Mouse (Mus musculus): ENCODE measurements at regions not wholly inside any gene's neighbourhood (a gene's known extent, or its start where the extent isn't known, plus 50 kb on each side); places are given as distances from the start of the nearest gene placed in this dataset.

GRCm38 (mm10) chr15:50991667-50992066 lies 2893.0 kb upstream of the Gm7489 start:
- no peaks in the 10 kb centered on the region for H3K27me3 ChIP-seq (ENCODE audit: control insufficient read depth, insufficient read depth, low read length)
- 72% methylated on average over 4 of the region's 4 CpGs for WGBS
- no peak overlapping the region for H3K27ac ChIP-seq
- no peak for DNase-seq (ENCODE audit: low spot score)
- no peak overlapping the region for H3K4me2 ChIP-seq (replicated peaks)
- no peaks in the 10 kb centered on the region for H3K9me3 ChIP-seq (ENCODE audit: control insufficient read depth, low read length)
- H3K4me1 ChIP-seq (replicated peaks; ENCODE audit: control insufficient read depth, insufficient read depth, low read length): no peaks in the 10 kb centered on the region
- H3K4me3 ChIP-seq (replicated peaks; ENCODE audit: low read length): no peak overlapping the region
- H3K36me3 ChIP-seq (replicated peaks; ENCODE audit: control insufficient read depth, insufficient read depth): no peaks in the 10 kb centered on the region
- ATAC-seq (ENCODE audit: low FRiP score): no peak
- no peak overlapping the region for H3K9ac ChIP-seq

- Histone ChIP-seq H3K4me3 (replicated peaks; ENCODE audit: low read length) (no peak overlapping the region), H3K27me3 (ENCODE audit: control insufficient read depth, insufficient read depth, low read length) (no peaks in the 10 kb centered on the region), H3K4me2 (replicated peaks) (no peak overlapping the region), H3K27ac (no peak overlapping the region), H3K4me1 (replicated peaks; ENCODE audit: control insufficient read depth, insufficient read depth, low read length) (no peaks in the 10 kb centered on the region), H3K36me3 (replicated peaks; ENCODE audit: control insufficient read depth, insufficient read depth) (no peaks in the 10 kb centered on the region), H3K9me3 (ENCODE audit: control insufficient read depth, low read length) (no peaks in the 10 kb centered on the region), H3K9ac (no peak overlapping the region)
- WGBS: 78% methylated on average over 2 of the region's 2 CpGs
- ATAC-seq (ENCODE audit: low FRiP score): no peak
- no peak for DNase-seq (ENCODE audit: low spot score)
These were observed 2892.5 kb upstream of the Gm7489 start for GRCm38 (mm10) chr15:50992246-50992645.

- H3K9ac ChIP-seq: no peak overlapping the region
- no peaks in the 10 kb centered on the region for H3K27me3 ChIP-seq (ENCODE audit: control insufficient read depth, insufficient read depth, low read length)
- ATAC-seq (ENCODE audit: low FRiP score) (no peak), DNase-seq (ENCODE audit: low spot score) (no peak)
- no peaks in the 10 kb centered on the region for H3K4me1 ChIP-seq (replicated peaks; ENCODE audit: control insufficient read depth, insufficient read depth, low read length)
- H3K4me2 ChIP-seq (replicated peaks): no peak overlapping the region
- no peaks in the 10 kb centered on the region for H3K9me3 ChIP-seq (ENCODE audit: control insufficient read depth, low read length)
- no peak overlapping the region for H3K27ac ChIP-seq
- H3K4me3 ChIP-seq (replicated peaks; ENCODE audit: low read length): no peak overlapping the region
- 61% methylated on average over 5 of the region's 5 CpGs for WGBS
- no peaks in the 10 kb centered on the region for H3K36me3 ChIP-seq (replicated peaks; ENCODE audit: control insufficient read depth, insufficient read depth)
These were observed 2891.6 kb upstream of the Gm7489 start for GRCm38 (mm10) chr15:50993121-50993520.

GRCm38 (mm10) chr15:50995688-50996087 lies 2889.0 kb upstream of the Gm7489 start:
- DNase-seq (ENCODE audit: low spot score) (no peak), ATAC-seq (ENCODE audit: low FRiP score) (no peak)
- WGBS: 90% methylated on average over 3 of the region's 3 CpGs
- no peak overlapping the region for H3K4me2 ChIP-seq (replicated peaks)
- no peaks in the 10 kb centered on the region for H3K4me1 ChIP-seq (replicated peaks; ENCODE audit: control insufficient read depth, insufficient read depth, low read length)
- H3K9me3 ChIP-seq (ENCODE audit: control insufficient read depth, low read length): no peaks in the 10 kb centered on the region
- H3K4me3 ChIP-seq (replicated peaks; ENCODE audit: low read length): no peak overlapping the region
- H3K36me3 ChIP-seq (replicated peaks; ENCODE audit: control insufficient read depth, insufficient read depth): no peaks in the 10 kb centered on the region
- H3K9ac ChIP-seq: no peak overlapping the region
- H3K27ac ChIP-seq: no peak overlapping the region
- no peaks in the 10 kb centered on the region for H3K27me3 ChIP-seq (ENCODE audit: control insufficient read depth, insufficient read depth, low read length)

GRCm38 (mm10) chr15:50996296-50996695 lies 2888.4 kb upstream of the Gm7489 start:
- H3K36me3 ChIP-seq (replicated peaks; ENCODE audit: control insufficient read depth, insufficient read depth): no peaks in the 10 kb centered on the region
- no peak overlapping the region for H3K4me3 ChIP-seq (replicated peaks; ENCODE audit: low read length)
- no peak overlapping the region for H3K4me2 ChIP-seq (replicated peaks)
- ATAC-seq (ENCODE audit: low FRiP score): no peak
- no peaks in the 10 kb centered on the region for H3K4me1 ChIP-seq (replicated peaks; ENCODE audit: control insufficient read depth, insufficient read depth, low read length)
- H3K9me3 ChIP-seq (ENCODE audit: control insufficient read depth, low read length): no peaks in the 10 kb centered on the region
- H3K9ac ChIP-seq: no peak overlapping the region
- H3K27me3 ChIP-seq (ENCODE audit: control insufficient read depth, insufficient read depth, low read length): no peaks in the 10 kb centered on the region
- WGBS: 93% methylated on average over 4 of the region's 4 CpGs
- no peak for DNase-seq (ENCODE audit: low spot score)
- no peak overlapping the region for H3K27ac ChIP-seq

- Histone ChIP-seq H3K9me3 (ENCODE audit: control insufficient read depth, low read length) (no peaks in the 10 kb centered on the region), H3K36me3 (replicated peaks; ENCODE audit: control insufficient read depth, insufficient read depth) (no peaks in the 10 kb centered on the region), H3K27me3 (ENCODE audit: control insufficient read depth, insufficient read depth, low read length) (no peaks in the 10 kb centered on the region), H3K27ac (peak overlapping the region; percentile 77), H3K4me2 (replicated peaks) (peak overlapping the region; percentile 21), H3K4me3 (replicated peaks; ENCODE audit: low read length) (0 out of 2 replicates have a peak overlapping the region, but pooled peaks have one; percentile 2), H3K9ac (no peak overlapping the region), H3K4me1 (replicated peaks; ENCODE audit: control insufficient read depth, insufficient read depth, low read length) (no peaks in the 10 kb centered on the region)
- 53% methylated on average over 11 of the region's 11 CpGs for WGBS
- ATAC-seq (ENCODE audit: low FRiP score): peak; percentile 92
- peak; percentile 76 for DNase-seq (ENCODE audit: low spot score)
These were observed 2887.4 kb upstream of the Gm7489 start for GRCm38 (mm10) chr15:50997209-50997763.

GRCm38 (mm10) chr15:51038968-51039367 lies 2845.7 kb upstream of the Gm7489 start:
- no peak overlapping the region for H3K9ac ChIP-seq
- H3K4me3 ChIP-seq (replicated peaks; ENCODE audit: low read length): no peak overlapping the region
- DNase-seq (ENCODE audit: low spot score): no peak
- 12% methylated on average over 1 of the region's 1 CpGs for WGBS
- no peak overlapping the region for H3K27ac ChIP-seq
- H3K9me3 ChIP-seq (ENCODE audit: control insufficient read depth, low read length): no peaks in the 10 kb centered on the region
- H3K27me3 ChIP-seq (ENCODE audit: control insufficient read depth, insufficient read depth, low read length): no peaks in the 10 kb centered on the region
- no peak overlapping the region for H3K4me2 ChIP-seq (replicated peaks)
- ATAC-seq (ENCODE audit: low FRiP score): no peak
- no peaks in the 10 kb centered on the region for H3K36me3 ChIP-seq (replicated peaks; ENCODE audit: control insufficient read depth, insufficient read depth)
- H3K4me1 ChIP-seq (replicated peaks; ENCODE audit: control insufficient read depth, insufficient read depth, low read length): no peaks in the 10 kb centered on the region

- H3K9me3 ChIP-seq (ENCODE audit: control insufficient read depth, low read length): no peaks in the 10 kb centered on the region
- H3K9ac ChIP-seq: no peak overlapping the region
- H3K36me3 ChIP-seq (replicated peaks; ENCODE audit: control insufficient read depth, insufficient read depth): no peaks in the 10 kb centered on the region
- H3K4me3 ChIP-seq (replicated peaks; ENCODE audit: low read length): no peak overlapping the region
- DNase-seq (ENCODE audit: low spot score): no peak
- ATAC-seq (ENCODE audit: low FRiP score): no peak; the same call in 1 of the 2 replicates
- no peak overlapping the region for H3K27ac ChIP-seq
- WGBS: 42% methylated on average over 10 of the region's 10 CpGs
- no peak overlapping the region; the same call in 1 of the 2 replicates for H3K4me2 ChIP-seq (replicated peaks)
- H3K4me1 ChIP-seq (replicated peaks; ENCODE audit: control insufficient read depth, insufficient read depth, low read length): no peaks in the 10 kb centered on the region
- no peaks in the 10 kb centered on the region for H3K27me3 ChIP-seq (ENCODE audit: control insufficient read depth, insufficient read depth, low read length)
These were observed 2814.2 kb upstream of the Gm7489 start for GRCm38 (mm10) chr15:51070538-51070937.

- no peaks in the 10 kb centered on the region for H3K27me3 ChIP-seq (ENCODE audit: control insufficient read depth, insufficient read depth, low read length)
- no peaks in the 10 kb centered on the region for H3K36me3 ChIP-seq (replicated peaks; ENCODE audit: control insufficient read depth, insufficient read depth)
- ATAC-seq (ENCODE audit: low FRiP score) (no peak), DNase-seq (ENCODE audit: low spot score) (no peak)
- no peak overlapping the region for H3K9ac ChIP-seq
- no peak overlapping the region for H3K4me2 ChIP-seq (replicated peaks)
- WGBS: 70% methylated on average over 10 of the region's 10 CpGs
- H3K4me3 ChIP-seq (replicated peaks; ENCODE audit: low read length): no peak overlapping the region
- no peaks in the 10 kb centered on the region for H3K4me1 ChIP-seq (replicated peaks; ENCODE audit: control insufficient read depth, insufficient read depth, low read length)
- H3K9me3 ChIP-seq (ENCODE audit: control insufficient read depth, low read length): no peaks in the 10 kb centered on the region
- no peak overlapping the region for H3K27ac ChIP-seq
These were observed 2813.5 kb upstream of the Gm7489 start for GRCm38 (mm10) chr15:51071132-51071656.

GRCm38 (mm10) chr15:51073678-51074077 lies 2811.0 kb upstream of the Gm7489 start:
- Histone ChIP-seq H3K9ac (no peak overlapping the region), H3K36me3 (replicated peaks; ENCODE audit: control insufficient read depth, insufficient read depth) (no peaks in the 10 kb centered on the region), H3K27ac (no peak overlapping the region), H3K4me2 (replicated peaks) (no peak overlapping the region), H3K4me3 (replicated peaks; ENCODE audit: low read length) (no peak overlapping the region), H3K27me3 (ENCODE audit: control insufficient read depth, insufficient read depth, low read length) (no peaks in the 10 kb centered on the region), H3K4me1 (replicated peaks; ENCODE audit: control insufficient read depth, insufficient read depth, low read length) (no peaks in the 10 kb centered on the region), H3K9me3 (ENCODE audit: control insufficient read depth, low read length) (no peaks in the 10 kb centered on the region)
- WGBS: 80% methylated on average over 6 of the region's 6 CpGs
- DNase-seq (ENCODE audit: low spot score): no peak
- ATAC-seq (ENCODE audit: low FRiP score): no peak

Data from hindbrain, embryonic 14.5 days (tissue).